Mouse (Mus musculus) R1 (cell line): ENCODE data around the gene Kcna5.
A peak's percentile ranks its signal among the peaks of the same experiment; 100 is the strongest.

Experiments used
- DNase-seq: peaks from one replicate; pipeline ENCODE4 v3.0.0-alpha.2; 2018; ENCODE audit warnings: low read depth, low spot score

Gene Kcna5

GRCm38 (mm10) chr6:126536926-126537325 lies 1.7 kb upstream of the Kcna5 start:
- no peak for DNase-seq

DNA sequence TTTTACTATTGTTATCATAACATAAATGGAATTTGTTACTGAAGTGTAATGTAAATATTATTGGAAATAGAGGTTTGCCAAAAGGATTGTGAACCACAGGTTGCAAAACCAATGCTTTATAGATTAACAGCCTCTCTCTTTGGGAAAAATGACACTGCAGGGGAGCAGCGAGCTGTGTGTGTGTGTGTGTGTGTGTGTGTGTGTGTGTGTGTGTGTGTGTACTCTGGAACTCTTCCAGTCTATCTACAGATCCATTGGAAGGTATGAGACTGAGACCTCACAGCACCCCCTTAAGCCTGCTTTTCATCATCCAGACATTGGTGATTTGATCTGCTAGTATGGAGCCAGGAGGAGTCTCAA lies 679 bp upstream of the Kcna5 start:
- DNase-seq = no peak

GRCm38 (mm10) chr6:126534531-126535207 lies 543 bp downstream of the Kcna5 start:
- peak; percentile 3 for DNase-seq

GRCm38 (mm10) chr6:126531306-126531705 lies 3.9 kb downstream of the Kcna5 start:
- DNase-seq = peak; percentile 46

DNA sequence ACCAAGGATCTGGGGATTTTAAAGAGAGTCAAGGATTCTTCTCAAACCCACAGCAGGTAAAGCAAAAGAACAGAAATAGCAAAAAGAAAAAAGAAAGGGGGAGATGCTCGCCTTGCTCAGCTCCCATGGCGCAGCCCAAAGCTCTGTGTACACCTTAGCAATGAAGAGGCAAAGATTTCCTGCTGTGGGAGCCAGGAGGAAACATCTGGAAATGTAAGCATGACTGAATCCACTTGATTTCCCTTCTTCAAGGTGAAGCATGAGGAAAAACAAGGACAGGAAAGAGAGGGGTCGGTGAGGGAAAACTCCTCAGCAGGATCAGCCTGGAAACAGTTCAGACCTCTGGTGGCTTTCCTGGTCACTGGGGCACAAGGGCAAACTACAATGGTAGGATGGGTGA lies 5.2 kb downstream of the Kcna5 start:
- no peak for DNase-seq

GRCm38 (mm10) chr6:126514720-126515119 lies 20.5 kb downstream of the Kcna5 start:
- no peak for DNase-seq

DNA sequence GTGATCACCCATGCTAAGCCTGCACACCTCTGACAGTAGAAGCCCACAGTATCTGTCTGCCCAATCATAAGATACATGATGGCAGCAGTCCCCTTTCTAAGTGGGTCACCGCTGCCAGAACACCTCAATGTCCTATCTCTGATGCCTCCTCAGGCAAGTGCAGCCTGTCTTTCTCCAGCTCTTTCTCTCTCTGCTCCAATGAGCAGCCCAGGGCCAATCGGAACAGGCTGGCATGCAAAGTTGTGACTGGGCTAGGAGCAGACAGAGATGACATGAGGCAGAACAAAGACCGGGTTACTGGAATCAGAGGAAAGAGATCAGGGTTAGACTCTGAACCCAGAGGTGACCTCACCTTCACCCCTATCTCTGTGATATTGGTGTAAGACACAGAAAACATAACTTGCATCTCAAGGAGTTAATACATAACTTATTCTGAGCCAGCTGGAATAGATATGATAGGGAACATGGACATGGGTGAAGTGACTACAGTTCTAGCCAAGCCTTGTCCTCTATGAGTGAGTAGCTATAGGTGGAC lies 21.4 kb downstream of the Kcna5 start:
- DNase-seq = no peak

- DNase-seq = no peak
Observed at GRCm38 (mm10) chr6:126513154-126513553, 22.1 kb downstream of the Kcna5 start.

GRCm38 (mm10) chr6:126508671-126509070 lies 26.5 kb downstream of the Kcna5 start:
- DNase-seq = no peak

DNA sequence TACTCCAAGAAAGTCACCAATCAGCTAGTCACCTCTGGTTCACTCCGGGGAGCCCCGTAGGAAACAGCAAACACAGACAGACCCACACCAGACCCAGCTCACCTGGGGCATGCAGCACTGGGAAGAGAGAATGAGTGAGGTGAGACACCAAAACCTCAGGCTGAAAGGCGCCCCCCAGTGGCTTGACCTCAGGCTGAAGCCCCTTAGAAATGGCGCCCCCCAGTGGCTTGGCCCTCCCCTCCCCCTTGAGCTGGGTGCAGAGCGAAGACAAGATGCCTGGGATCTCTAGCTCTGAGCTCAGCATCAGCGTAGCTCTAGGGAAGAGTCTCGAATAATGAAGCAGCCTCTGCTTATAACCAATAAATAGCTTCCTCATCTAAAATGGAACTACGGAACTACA lies 31.3 kb downstream of the Kcna5 start:
- DNase-seq = peak; percentile 20

- no peak for DNase-seq
Observed at GRCm38 (mm10) chr6:126502691-126503301, 32.4 kb downstream of the Kcna5 start.

- peak; percentile 50 for DNase-seq
Observed at GRCm38 (mm10) chr6:126500985-126501384, 34.2 kb downstream of the Kcna5 start.

DNA sequence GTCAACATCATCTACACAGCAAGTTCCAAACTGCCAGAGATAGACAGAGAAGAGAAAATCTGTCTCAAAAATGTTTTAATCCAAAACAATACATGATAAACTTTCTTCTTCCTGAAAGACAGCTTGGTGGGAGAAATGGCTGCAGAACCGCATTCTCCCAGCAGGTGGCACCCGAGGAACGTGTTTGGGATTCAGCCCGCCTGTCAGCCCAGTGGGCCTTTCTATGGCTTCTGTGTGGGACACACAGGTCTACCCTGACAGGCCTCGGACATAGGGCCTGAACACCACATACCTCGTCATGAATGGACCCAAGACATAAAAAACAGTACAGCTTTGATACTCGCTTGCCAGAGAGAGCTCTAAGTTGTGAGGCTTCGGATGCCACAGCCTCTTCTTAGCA lies 35.1 kb downstream of the Kcna5 start:
- peak; percentile 62 for DNase-seq

GRCm38 (mm10) chr6:126497878-126498277 lies 37.3 kb downstream of the Kcna5 start:
- DNase-seq = peak; percentile 72

- DNase-seq = peak; percentile 54
Observed at GRCm38 (mm10) chr6:126497173-126497839, 37.9 kb downstream of the Kcna5 start.

DNA sequence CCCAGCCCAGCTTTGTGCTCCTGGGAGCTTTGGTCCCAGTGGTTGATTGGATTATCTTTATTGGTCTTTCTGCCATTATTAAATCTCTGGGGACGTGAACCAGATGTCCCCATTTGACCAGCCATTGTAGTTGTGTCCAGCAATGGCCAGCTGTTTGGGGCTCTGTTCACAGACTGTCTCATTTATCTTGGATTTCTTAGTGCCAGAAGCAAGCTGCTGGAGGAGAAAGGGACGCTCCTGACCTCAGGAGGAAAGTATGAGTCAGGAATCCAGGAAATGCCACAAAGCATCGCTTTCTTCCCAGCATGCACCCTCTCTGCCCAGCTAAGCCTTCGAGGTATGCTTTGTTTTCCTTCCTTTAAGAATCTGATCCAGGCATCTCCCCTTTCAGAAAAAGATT lies 48.1 kb downstream of the Kcna5 start:
- no peak for DNase-seq

GRCm38 (mm10) chr6:126484887-126485286 lies 50.3 kb downstream of the Kcna5 start:
- DNase-seq = no peak

DNA sequence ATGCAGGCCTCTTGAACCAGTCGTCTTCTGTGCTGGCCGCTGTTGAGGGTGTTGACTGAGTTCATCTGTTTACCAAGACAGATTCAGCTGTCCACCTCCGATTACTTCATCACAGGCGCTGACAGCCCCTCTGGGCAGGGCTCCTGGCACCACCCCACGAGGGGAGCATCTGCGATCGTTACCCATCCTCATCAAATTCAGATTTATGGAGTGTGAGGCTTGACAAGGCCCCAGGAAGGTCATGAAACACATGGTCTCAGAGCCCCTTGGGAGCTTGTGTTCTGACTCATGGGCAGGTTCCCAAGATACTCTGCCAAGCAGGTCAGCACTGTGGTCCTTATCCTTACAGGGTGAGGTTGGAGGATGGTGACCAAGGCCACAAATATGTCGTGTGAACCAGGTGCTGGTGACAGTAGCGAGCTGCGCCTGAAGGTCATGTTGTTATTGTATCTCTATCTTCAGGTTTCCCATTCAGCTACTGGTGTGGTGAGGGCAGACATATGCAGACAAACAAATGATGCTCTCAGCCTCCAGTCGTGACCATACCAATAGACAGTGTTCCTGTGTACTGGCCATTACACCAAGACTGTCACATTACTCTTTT lies 51.8 kb downstream of the Kcna5 start:
- no peak for DNase-seq
